Mouse (Mus musculus) gastrocnemius, adult 8-10 months (tissue): ENCODE data around the gene Map6d1. TPM values are rescaled to one million over a fixed set of nuclear protein-coding genes. Genes with fewer than 3 reads are reported as not detected.

Experiments used
- DNase-seq, 2 experiments: peaks; one replicate each; pipeline ENCODE4 v3.0.0; 2022; ENCODE audit warnings: low spot score in 2 of 2
- total RNA-seq, 4 experiments: library from RNA; stranded (reverse); gene quantifications; 2 replicates each; pipeline ENCODE4 v1.2.4; 2022

Gene Map6d1
- under 1 TPM; 0.24 to 0.53 (median 0.46) TPM for total RNA-seq

DNA sequence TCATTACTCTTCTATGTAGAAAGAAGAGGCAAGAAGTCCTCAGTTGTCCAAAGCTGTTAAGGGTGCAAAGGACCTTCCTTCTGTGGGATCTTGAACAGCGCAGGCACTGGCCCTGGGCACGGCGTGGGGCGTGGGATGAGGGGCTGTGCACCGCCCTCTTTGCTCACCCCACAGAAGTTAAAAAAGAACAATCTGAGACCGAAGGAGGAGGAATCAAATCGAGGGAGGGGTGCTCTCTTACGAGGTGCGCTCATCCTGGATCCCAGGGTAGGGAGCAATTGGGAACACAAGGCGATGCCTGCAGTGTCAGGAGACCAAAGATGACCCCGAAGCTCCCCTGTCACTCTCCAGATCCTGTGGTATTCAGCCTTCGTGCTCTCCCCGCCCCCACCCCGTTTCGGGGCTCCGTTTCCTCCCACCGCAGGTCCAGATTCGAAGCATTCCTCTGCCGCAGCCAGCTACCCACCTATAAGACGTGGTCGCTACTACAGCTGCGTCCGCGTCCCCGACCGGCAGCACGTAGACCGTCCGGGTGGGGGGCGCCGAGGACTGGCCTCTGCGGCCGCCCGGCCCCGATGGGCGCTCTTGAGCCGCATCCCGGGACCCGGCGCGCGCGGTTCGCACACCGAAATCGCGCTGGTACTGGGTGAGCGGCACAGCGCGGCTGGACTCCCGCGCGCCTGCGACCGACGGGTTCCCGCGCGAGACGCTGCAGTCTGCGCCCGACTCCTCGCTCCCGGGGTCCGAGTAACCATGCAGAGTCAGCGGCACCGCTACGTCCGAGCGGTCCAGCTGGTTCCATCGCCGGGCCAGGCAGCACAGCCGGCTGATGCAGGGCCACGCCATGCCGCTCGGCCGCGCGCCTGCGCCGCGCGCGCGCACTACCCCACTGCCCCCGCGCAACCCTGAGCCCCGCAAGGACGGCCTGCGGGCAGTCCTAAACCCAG, at the start of gene Map6d1:
Map6d1 (minus strand) TSS at position 891 of the 947 bp plus-strand sequence.
- DNase-seq: peak in 1 of 2 experiments; percentile 6

DNA sequence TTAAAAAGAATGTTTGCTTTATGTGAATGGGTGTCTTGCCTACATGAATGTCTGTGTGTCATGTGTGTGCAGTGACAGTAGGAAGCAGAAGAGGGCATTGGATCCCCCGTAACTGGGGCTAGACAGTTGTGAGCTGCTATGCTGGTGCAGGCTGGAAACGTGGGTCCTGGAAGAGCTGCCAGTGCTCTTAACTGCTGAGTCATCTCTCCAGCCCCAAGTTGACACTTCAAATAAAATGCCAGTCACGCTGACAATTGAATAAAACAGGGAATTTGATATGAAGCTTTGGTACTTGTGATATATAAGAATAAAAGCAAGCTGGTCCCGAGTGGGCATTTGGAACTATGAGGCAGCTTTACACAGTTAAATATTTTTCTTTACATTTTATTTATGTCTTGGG, 39.1 kb upstream of the Map6d1 start:
- no peak for DNase-seq

DNA sequence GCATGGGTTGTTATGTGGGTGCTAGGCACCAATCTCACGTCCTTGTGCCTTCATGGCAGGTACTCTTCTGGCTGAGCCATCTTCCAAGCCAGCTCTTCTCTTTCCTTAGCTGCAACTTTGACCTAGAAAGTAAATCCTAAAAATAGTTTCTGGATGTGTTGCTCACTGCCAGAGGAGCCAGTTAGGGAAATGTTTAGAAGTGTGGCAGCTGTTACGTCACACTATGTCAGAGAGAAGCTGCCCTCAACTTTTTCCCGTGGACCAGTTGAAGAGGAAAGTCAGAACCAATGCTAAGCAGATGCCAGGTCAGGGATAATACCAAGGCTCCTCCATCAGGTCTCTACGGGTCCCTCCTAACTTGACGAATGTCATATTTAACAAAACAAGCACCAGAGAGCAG, 38.2 kb upstream of the Map6d1 start:
- no peak for DNase-seq

DNA sequence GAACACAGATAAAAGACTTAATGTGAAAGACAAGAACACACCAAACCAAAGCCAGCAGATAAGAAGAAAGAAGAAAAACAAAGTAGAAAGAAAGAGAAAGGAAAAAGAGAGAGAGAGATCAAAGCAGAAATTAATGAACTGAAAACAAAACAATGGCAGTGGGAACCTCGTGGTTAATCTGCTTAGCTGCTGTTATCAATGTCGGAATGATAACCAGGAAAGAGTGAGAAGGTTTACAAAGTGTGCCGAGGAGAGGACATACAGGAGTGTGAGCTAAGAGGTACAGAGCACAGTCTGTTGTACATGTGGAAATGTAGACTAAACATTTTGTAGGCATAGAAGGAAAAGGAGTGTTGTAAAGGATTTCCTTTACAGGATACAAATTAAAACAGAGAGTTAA, 31.8 kb upstream of the Map6d1 start:
- DNase-seq: no peak

DNA sequence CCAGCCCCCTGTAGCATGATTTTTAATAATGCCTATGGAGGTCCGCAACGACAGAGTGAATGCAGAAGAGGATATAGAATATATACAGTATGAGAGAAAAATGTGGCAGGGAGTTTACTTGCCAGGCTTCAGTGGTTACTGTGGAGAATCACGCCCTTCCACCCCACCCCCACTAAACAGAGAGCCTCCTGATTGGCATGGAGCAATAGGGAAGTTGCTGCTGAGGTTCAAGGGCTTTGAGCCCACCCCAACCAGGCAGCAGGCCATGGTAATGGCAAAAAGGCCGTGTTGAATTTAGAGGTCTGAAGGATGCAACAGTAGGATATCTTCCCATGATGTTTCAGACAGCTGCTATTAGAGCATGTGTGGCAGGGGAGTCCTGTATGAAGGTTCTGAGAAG, 30.2 kb upstream of the Map6d1 start:
- DNase-seq: no peak

DNA sequence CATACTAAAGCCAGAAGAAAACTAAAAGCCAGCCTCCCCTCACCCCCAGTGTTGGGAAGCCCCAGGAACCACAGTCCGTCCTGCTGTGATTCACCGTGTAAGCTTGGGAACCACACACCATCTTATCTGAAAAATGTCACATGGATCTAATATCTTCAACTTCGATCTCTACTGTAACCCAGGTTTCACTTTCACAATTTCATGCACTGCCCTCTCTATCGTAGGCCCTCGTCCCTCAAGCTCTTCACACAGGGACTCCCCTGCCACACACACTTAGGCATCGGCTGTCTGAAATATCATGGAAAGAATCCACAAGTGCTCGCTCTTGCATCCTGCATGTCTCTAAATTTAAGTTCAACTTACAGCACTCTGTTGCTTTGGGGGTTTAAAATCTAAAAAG, 23.9 kb upstream of the Map6d1 start:
- no peak for DNase-seq

DNA sequence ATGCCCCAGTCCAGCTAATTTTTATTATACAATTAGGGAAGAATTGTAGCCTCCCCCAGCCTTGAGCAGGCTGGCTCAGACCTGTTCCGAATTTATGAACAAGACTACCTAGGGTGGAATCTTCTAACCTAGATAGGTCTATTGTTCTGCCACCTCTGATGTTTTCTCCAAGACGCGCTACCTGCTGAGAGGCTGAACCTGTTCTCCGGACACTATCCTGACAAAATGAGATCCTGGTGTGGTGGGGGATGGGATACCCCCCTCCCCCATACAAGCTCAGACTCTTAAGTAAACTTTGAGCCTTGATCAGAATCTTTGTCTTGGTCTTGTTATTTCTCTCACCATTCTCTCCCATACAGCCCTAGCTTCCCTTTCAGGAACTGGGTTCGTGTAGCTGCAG, 16.8 kb upstream of the Map6d1 start:
- no peak for DNase-seq

DNA sequence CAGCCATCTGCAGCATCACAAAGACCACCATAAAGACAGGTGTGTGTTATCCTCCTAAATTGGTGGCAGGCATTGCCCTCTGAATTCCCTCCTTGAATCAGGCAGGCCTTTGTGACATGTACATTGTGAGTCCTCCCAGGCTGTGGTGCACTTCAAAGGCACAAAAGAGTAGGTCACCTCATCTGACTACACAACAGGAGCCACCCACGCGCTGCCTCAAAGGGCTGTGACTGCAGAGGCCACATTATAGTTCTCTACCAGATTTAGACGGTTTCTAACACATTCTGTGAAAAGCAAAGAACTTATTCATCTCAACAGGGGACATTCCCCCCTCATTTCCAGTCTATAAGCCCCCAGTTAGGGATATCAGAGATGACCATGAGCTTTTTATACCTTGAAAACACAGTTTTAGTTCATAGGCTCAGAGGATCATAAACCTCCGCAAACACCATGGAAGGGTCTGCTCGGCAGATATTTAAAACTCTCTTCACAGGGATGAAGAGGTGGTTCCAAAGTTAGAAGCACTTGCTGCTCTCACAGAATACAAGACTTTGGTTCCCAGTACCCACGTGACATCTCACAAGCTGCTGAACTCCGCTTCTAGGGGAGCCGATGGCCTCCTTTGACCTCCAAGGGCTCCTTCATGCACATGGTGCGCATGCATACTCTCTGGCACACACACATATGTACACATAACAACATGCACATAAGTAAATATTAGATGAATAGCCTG, 7.5 kb upstream of the Map6d1 start:
- DNase-seq: no peak

DNA sequence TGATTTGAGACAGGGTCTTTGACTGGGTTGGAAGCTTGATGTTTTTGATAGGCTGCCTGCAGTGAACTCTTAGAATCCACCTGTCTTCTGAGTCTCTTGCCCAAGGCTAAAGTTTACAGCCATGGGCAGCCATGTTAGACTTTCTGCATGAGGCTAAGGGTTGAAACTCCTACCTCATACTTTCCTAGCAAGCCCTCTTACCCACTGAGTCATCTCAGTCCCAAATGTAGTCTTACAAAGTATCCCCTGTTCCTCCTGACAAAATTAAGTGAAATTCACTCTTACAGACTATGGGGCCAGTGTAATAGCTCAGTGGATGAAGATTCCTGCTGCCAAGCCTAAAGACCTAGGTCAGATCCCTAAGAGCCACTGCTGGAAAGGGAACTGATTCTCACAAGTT, 5.9 kb upstream of the Map6d1 start:
- no peak for DNase-seq

DNA sequence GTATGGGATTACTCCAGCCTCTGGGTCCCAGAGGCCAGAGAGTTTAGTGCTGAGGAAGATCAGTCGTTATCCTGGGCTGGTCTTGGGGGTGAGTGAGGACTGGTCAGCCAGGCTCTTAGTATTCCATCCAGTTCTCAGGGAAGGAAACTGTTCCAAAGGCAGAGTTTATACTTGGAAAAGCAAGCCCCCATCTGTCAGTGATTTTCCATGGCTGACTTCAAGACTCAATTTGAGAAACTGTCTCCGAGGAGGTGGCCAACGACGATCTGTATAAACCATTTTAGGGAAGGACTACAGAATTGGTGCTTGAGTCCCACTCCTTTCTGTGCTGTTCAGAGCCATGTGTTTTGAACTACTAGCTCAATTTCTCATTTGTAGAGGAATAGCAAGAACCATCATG, 2.5 kb downstream of the Map6d1 start:
- no peak for DNase-seq

DNA sequence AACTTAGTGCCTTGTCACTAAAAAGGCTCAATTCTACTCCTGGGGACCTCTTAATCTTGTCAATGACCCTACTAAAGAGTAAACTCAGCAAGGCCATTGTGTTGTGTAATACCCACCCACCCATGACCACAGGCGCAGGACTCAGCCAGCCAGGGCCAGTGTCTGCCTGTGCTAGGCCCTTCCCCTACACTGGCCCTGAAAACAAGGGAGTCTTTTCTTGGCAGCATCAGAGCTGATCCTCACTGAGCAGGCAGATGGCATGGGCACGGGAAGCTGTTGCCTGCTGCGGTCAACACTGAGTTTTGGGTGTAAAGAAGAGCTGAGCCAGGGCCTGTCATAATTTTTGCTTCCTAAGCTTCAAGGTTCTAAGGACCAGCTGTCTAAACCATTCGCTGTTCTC, 3.7 kb downstream of the Map6d1 start:
- DNase-seq: no peak

DNA sequence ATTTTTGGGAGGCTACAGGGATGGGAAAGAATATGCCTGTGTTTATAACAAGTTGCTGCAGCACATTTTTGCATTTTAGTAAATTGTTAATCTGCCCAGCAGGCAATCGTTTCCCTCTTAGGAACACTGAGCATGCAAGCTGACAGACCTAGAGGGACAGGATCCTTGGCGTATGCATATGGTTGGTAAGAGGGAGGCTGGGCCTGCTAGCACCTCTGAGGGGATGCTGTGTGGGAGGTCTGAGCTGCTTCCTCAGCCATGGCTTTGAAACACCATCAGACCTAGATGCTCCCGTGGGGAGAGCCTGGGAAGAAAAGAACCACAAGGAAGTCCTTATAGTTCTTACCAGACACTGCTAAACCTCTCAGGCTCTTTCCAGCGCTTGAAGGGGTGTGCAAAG, 6.8 kb downstream of the Map6d1 start:
- no peak for DNase-seq

DNA sequence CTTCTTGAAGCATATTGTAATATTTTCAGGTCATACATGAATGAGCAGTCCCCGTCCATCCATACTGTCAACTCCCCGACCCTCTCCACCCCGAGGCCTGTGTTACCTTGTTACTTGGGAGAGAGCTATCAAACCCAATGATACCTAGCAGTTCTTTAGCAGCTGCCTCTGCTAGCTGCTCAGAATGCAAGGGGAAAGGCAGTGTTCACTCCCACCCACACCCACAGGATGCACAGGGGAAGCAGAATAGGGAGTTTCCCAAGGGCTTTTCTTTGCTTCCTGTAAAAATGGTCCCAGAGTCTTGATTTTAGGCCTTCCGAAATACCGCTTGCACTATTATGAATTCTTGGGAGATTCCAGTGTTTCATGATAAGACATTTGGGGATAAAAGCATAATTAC, 13.0 kb downstream of the Map6d1 start:
- no peak for DNase-seq

DNA sequence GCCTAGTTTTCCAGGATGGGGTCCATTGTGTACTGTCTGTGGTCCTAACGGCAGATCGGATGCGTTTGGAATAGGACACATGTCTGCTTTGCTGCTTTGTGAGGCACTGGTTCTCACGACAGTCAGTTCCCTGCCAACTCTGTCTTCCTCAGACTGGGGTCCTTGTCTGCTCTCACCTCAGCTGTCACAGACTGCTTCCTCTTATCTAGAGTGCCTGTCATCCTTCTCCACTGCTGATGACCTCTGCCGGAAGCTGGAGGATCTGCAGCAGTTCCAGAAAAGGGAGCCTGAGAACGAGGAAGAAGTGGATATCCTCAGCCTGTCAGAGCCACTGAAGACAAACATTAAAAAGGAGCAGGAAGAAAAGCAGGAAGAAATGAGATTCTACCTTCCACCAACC, 13.7 kb downstream of the Map6d1 start:
- no peak for DNase-seq

DNA sequence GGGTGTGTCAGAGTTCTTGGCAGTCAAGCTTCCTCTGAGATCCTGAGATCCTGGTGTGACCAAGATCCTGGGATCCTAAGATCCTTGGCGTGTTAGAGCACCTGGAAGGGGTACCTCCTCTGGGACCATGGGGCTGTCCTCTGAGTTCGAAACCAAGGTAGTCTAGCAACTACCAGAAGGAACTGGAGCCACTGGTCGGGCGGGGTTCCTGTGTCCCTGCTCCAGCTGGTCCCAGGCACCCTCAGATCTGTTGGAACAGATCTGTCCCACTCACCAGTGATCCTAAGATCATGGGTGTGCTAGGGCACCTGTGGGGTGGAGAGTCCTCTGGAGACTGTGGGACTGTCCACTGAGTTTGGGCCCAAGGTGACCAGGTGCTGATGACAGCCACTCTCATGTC, 14.5 kb downstream of the Map6d1 start:
- no peak for DNase-seq

DNA sequence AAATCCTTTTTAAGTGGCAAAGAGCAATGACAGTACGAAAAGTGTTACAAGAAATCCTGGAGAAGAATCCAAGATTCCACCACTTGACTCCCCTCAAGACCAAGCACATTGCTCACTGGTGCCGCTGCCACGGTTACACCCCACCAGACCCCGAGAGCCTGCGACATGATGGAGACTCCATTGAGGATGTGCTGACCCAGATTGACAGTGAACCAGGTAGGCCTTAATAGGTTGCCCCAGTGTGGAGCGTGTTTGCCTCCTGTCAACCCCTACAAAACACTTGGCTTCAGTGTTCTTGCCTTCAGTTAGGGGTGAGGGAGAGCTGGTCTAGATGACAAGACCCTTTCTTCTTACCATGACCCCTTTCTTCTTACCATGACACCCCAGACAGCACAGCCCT, 18.4 kb downstream of the Map6d1 start:
- DNase-seq: no peak

DNA sequence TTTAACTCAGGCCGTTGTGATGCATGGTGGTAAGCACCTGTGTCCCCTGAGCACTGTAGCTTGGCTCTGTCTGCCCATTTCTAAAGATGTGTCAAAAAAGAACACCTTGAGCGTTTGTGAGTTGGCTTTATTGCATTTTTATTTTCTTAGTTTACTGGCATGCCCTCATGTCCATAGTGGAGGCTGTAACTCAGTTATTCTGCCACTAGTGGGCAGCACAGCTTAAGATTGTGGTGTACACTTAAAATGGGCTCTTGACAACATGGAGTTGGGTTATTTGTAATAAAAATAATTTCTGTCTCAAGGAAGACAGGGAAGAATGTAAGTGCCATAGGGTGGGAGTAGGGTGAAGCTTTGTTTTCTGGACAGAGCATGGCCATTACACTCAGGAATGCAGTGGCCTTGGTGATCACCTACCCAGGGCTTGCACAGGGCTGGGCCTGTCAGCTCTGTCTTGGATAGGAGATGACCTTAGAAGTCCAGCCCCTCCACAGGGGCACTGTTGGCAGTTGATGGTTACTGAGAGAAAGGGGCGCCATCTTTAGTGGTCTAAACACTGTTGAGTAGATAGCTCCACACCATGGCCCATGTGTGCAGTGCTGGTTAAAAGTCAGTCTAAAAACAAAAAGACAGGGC, 27.4 kb downstream of the Map6d1 start:
- no peak for DNase-seq

DNA sequence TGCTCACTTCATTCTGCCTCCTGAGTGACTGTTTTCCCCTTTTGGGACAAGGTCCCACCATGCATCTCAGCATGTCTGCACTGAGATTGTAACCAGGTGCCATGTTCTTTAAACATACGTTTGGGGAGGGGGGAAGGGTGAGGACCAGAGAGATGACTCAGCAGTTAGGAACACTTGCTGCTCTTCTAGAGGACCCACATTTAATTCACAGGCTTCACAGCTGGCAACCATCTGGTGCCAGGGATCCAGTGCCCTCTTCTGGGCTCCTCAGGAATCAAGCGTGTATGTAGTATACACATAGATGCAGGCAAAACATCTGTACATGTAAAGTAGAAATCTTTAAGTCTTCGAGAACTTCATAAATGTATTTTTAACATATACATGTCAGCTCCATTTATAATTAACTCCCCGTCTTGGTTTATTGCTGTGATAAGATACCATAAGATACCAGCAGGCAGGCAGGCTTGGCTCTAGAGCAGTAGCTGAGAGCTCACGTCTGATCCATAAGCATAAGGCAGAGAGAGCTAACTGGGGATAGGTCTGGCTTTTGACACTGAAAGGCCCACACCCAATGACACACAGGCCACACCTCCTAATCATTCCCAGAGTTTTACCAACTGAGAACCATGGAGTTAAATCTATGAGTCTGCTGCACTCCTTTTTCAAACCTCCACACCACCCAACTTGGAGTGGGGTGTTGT, 41.5 kb downstream of the Map6d1 start:
- no peak for DNase-seq

DNA sequence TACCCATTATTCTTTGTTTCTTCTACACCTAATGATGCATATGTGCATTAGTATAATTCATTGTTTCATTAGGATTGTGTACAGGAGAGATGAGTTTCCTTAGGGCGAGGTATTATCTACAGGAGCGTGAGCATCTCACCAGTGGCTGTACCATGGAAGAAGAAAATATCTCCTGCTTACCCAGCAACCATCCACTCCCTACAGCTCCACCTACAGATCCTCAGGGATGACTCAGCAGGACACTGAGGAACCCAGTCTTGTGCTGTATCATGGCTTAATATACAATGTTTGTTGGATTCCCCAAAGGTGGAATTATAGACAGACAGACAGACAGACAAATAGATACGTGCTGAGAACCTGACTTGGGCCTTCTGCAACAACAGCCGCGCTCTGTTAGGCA, 44.2 kb downstream of the Map6d1 start:
- DNase-seq: no peak

DNA sequence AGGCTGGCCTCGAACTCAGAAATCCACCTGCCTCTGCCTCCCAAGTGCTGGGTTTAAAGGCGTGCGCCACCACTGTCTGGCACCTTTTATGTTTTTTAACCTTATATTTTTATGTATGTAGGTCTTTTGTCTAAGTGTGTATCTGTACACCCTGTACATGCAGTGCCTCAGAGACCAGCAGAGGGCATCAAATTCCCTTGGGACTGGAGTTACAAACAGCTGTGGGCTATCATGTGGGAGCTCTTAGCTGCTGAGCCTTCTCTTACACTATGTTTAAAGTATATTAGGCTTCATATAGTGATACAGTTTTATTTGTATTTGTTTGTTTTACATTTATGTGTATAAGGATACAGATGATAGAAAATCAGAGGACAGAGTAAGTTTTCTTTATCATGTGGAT, 45.6 kb downstream of the Map6d1 start:
- DNase-seq: no peak

DNA sequence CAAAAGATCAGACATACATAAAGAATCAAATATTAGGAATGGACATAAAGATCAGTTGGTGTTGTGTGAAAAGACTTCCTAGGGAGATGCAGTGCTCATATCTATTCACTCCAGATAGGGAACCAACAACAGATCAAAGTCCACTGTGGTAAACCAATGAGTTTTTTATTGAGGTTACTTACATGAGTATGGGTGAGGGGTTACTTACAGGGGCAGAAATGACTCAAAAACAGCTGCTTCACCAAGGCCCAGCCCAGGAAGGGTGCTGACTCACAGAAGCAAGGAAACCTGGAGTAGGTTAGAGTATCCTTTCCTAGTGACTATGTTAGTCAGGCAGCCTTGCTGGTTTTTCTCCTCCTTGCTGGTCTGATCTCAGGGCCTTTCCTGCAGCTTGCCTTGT, 49.1 kb downstream of the Map6d1 start:
- no peak for DNase-seq
